Mouse (Mus musculus): Measurements from ENCODE around the gene Zmiz2.
"Not testable (repeated sequence)": the region's sequence is repeated elsewhere in the genome, so short reads cannot be mapped to it uniquely, and the experiment has no call there.

The Zmiz2 gene

GRCm38 (mm10) chr11:6398141-6398540, 9.3 kb downstream of the Zmiz2 start:
- no peak for DNase-seq (ENCODE audit: low read depth)

- DNase-seq (ENCODE audit: low read depth) = no peak
Observed at GRCm38 (mm10) chr11:6402515-6403510, 13.9 kb downstream of the Zmiz2 start.

GRCm38 (mm10) chr11:6403830-6404405, 15.0 kb downstream of the Zmiz2 start:
- no peak for DNase-seq (ENCODE audit: low read depth)

- DNase-seq (ENCODE audit: low read depth) = no peak
Observed at GRCm38 (mm10) chr11:6404699-6405566, 16.1 kb downstream of the Zmiz2 start.

DNA sequence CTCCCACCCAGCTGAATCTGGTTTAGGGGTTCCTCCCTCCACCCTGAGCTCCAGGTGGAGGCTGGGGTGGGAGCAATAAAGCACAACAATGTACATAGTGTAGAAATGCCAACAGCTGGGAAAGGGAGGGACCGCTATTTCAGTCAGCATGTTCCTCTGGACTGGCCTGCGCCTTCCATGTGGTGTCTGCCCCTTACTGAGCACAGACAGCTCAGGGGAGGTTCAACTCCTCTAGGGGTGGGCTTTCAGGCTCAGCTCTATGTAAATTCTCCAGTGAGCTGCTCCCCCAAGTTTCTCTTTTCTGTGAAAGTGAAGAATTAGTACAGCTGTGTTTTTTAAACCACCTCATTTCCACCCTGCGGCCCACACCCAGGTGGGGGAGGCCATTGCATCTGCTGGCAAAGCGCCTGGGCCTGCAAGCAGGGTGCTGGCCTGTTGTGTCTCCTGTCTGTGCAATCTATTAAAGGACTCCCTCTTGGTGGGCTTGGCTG, 16.8 kb downstream of the Zmiz2 start:
- DNase-seq (ENCODE audit: low read depth) = no peak

DNA sequence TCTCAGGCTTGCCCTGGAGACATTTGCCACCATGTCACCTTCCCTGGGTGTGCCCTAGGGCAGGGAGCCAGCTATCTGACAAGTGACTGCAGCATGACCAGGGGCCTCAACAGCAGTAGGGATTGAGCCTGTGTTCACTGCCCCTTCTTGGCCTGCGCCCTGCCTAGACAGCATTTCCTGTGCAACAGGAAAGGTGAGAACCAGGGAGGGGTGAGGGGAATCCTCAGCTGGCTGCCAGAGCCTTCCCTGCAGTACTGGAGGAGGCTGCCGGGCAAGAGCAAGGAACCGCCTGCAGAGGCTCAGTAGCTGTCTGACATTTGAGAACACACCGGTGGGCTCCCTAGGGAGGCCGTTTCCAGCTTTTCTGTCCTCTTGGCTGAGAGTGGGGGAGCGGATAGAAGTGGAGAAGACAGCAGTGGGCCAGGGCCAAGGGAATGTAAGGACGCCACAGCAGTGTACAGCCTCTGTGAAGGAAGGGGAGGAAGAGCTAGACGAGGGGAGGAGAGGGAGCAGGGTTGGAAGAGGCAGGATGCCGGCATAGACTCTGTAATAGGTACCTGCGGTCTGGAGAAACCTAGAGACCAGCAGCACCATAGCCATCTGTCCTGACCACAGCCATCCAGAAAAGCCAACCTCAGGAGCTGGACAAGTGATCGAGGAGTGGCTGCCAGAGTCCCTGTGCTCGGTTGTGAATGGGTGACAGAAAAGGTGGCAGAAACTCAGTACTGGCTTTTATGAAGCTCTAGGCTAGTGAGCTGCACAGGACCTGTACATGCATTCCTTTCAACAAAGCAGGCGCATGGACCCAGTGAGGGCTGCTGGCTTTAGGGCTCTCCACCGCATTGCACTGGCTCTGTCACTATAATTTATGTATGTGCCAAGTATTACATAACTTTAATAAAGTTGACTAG, 17.6 kb downstream of the Zmiz2 start:
- peak; percentile 16 for DNase-seq (ENCODE audit: low read depth)

DNA sequence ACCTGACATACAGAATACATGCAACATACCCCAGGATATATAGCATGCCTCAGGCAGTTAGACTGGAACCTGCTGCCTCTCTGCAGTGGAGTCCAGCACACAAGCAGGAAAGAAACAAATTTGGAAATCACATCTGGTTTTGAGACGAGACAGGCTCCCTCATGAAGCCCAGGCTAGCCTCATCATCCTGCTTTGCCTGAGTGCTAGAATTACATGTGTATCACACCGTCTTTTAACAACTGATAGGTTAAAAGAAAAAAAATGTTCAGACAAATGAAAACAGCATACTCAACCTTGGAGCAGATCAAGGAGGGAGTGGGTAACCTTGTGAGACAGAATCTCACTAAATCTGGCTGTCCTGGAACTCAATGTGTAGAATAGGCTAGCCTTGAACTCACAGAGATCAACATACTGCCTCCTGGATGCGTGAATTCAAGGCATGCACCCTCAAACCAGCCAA, 18.3 kb downstream of the Zmiz2 start:
- DNase-seq (ENCODE audit: low read depth) = no peak

DNA sequence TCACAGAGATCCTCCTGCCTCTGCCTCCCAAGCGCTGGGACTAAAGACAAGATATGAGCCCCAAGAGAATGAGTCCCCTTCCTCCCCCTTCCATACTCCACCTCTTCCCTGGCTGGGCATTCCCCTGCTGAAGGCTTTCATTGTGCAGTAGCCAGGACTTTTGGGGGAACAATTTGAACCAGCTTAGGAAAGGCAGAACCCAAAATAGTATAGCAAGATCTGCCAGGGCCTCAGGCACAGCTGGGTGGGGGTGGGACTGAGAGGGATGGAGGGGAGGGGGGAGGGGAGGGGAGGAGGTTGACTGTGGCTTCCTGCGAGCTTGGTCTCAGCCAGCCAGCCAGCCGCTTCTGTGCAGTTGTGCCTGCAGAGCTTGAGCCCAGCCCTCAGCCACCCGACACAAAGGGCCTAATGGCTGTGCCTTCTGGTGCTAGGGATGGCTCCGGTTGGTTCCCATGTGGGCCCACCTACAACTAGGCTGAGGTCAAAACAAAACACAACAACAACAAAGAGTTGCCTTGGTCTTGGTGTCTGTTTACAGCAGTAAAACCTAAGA, 21.3 kb downstream of the Zmiz2 start:
- no peak for DNase-seq (ENCODE audit: low read depth)

GRCm38 (mm10) chr11:6410755-6411154, 21.9 kb downstream of the Zmiz2 start:
- DNase-seq (ENCODE audit: low read depth) = not testable (repeated sequence)

DNA sequence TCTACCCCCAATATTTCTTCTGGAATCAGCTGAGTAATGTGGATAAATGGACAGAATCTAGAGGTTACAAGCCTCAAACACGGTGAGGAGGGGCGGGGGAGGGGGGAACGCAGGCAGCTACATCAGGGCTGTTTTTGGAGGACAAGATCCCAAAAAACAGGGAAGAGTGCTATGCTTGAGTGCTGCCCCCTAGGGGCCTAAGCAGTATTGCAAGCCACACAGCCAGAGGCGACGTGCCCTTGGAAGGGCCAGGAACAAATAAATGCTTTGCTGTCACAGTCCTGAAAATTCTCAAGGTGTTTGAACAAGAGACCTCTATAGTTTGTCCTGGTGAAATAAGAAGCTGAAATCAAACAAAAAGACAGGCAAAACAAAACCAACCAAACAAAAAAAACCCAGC, 22.8 kb downstream of the Zmiz2 start:
- no peak for DNase-seq (ENCODE audit: low read depth)

GRCm38 (mm10) chr11:6413264-6413663, 24.4 kb downstream of the Zmiz2 start:
- DNase-seq (ENCODE audit: low read depth) = no peak

DNA sequence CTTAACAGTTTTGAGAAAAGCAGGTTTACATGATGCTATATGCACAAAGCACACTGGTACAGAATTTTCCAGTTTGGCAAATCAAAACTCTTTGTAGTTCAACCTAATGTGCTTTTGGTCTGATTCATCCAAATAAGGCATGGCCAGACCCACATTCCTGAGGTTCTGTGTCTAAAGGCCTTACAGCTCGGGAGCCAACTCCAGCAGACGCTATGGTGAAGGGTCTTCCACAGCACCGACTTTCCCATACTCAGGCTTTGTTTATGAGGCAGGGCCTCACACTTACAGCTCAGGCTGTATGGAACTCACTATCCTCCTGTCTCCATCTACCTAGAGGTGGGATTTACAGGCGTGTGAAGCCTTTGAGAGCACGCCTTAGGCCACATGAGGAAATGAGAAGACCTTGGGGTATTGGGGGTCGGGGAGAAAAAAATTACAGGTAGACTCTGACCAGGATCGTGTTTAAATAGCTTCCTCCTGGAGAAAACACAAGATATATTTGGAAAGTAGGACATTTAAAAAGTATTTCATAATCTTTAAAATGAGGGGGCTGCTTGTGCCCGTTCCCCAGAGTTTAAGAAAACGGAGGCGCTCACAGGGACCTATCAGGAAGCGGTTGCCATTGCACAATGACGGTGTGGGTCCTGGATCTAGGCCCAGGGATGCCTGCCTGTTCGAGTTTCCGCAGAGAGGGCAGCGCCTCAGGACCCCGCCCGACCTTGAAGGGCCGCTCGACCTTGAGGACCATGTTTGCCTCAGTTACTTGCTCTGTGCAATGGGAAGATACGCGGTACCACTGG, 26.1 kb downstream of the Zmiz2 start, which contains the start of gene Ppia:
Gene Ppia, plus strand, starts transcription at position 693 of the 800 bp plus-strand sequence.
- no peak for DNase-seq (ENCODE audit: low read depth)

- peak; percentile 75 for DNase-seq (ENCODE audit: low read depth)
Observed at GRCm38 (mm10) chr11:6415551-6416404, 26.9 kb downstream of the Zmiz2 start.

GRCm38 (mm10) chr11:6416405-6417034, 27.6 kb downstream of the Zmiz2 start:
- no peak for DNase-seq (ENCODE audit: low read depth)

- no peak for DNase-seq (ENCODE audit: low read depth)
Observed at GRCm38 (mm10) chr11:6417069-6417468, 28.2 kb downstream of the Zmiz2 start.

GRCm38 (mm10) chr11:6417490-6417889, 28.6 kb downstream of the Zmiz2 start:
- no peak for DNase-seq (ENCODE audit: low read depth)

GRCm38 (mm10) chr11:6418751-6419150, 29.9 kb downstream of the Zmiz2 start:
- no peak for DNase-seq (ENCODE audit: low read depth)

DNA sequence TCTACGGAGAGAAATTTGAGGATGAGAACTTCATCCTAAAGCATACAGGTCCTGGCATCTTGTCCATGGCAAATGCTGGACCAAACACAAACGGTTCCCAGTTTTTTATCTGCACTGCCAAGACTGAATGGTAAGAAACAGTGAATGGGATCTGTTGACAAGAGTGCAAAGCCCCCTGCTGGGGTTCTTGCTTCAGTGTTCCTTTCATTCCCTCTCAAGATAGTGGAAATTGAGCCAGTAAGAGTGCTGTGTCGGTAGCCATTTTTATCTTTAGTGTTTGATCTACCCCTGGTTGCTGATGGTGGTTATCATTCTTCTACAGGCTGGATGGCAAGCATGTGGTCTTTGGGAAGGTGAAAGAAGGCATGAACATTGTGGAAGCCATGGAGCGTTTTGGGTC, 30.3 kb downstream of the Zmiz2 start:
- DNase-seq (ENCODE audit: low read depth) = not testable (repeated sequence)

Measured in fibroblast of lung, adult 2 months (primary cell).